Mouse (Mus musculus) embryo, embryonic 11 days (tissue): Measurements from ENCODE around the gene Dlgap1.
"Not testable (repeated sequence)": the region's sequence is repeated elsewhere in the genome, so short reads cannot be mapped to it uniquely, and the experiment has no call there.

Experiments
- DNase-seq: peaks from one replicate; pipeline ENCODE4 v3.0.0-alpha.2; 2015

The Dlgap1 gene

DNA sequence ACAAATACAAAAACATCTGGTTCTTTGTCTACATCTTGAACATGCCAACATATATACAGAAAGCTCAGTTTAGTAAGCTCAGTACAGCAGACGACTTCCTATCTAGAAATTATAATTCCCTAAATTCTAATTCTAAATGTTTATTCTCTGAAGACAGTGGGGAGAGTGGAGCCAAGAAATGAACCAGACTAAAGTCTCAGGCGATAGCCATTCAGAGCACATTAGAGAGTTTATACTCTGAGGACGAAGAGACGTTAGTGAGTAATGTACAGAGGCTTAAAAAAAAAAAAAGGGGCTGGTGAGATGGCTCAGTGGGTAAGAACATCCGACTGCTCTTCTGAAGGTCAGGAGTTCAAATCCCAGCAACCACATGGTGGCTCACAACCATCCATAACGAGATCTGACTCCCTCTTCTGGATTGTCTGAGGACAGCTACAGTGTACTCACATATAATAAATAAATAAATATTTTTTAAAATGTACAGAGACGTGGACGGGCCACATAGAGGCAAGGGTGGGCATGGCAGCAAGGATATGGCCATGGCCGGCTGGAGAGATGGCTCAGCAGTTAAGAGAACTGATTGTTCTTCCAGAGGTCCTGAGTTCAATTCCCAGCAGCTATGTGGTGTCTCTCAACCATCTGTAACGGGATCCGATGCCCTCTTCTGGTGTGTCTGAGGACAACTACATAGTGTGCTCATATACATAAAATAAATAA, 858.7 kb downstream of the Dlgap1 start:
- DNase-seq, result not testable (repeated sequence)

DNA sequence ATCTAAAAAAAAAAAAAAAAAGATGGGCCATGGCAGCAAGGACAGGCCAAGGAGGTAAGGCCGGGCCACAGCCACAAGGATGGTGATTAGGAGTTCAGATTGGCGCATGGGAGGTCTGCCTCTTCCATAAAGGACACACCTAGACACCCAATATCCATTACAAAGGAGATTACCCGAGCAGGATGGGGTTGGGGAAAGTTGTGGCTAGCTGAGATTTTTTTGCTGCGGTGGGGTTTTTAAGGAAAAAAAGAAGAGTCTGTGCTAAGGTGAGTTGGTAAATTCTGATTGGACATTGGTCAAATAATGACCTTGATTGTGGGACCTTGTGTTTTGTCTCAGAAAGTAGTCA, 859.3 kb downstream of the Dlgap1 start:
- no peak for DNase-seq

DNA sequence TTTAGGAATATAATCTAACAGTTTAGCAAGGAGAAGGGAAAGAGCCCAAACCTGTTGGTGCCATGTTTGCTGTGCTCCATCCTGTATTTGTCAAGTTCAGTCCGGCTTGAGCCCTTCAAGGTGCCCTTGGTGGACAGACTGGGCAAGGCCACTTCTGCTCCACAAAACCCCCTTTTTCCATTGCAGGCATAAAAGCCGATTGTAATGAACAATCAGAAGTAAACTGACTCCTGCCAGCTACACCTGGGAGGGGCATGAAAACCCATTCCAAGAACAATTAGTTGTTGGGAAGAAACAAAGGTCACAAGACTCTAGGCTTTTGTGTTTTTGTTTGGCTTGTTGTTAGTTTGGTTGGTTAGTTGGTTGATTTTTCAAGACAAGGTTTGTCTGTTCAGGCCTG, 859.7 kb downstream of the Dlgap1 start:
- DNase-seq, result no peak

DNA sequence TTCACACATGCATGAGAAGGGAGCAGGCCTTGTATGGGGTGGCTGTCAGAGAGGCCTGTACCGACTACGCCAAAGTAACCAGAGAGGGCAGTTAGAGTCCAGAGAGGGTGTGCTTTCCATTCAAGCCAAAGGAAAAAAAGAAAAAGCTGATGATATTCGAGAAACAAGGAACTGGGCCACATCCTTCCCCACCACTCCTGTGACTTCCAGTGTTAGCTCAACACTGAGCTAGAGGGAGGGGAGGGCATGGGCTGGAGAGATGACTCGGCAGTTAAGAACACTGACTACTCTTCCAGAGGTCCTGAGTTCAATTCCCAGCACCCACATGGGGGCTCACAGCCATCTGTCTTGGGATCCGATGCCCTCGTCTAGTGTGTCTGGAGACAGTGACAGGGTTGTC, 860.3 kb downstream of the Dlgap1 start:
- DNase-seq, result no peak

DNA sequence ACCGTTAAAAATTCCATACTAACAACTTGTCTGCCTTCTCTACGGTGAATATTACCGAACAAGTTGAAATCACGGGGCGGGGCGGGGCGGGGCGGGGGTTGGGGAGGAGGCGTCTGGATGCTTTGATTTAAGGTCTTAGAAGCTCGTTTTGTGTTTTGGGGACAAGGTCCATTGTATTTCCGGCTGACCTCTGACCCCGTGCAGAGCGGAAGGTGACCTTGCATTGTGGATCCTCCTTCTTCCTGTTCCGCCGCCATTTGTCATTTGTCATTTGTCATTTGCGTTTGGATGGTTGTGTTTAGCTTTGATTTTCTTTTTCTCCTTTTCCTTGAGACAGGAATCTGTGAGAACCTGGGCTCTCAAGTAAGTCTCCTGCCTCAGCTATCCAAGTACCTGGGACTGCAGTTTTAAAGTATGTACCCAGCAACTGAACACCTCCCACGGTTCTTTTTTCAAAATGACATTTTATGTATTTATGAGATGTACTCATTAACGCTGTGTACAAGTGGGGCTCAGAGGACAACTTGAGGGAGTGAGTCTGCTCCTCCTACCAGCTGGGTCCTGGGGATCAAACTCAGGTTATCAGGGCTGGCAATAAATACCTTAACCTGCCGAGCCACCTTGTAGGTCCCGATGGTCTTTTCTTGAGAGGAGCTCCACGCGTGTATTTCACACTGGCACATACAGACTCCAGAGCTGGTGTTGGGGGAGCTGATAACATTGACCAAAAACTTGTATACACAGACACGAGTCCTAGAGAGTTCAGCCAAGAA, 861.3 kb downstream of the Dlgap1 start:
- DNase-seq, result no peak

DNA sequence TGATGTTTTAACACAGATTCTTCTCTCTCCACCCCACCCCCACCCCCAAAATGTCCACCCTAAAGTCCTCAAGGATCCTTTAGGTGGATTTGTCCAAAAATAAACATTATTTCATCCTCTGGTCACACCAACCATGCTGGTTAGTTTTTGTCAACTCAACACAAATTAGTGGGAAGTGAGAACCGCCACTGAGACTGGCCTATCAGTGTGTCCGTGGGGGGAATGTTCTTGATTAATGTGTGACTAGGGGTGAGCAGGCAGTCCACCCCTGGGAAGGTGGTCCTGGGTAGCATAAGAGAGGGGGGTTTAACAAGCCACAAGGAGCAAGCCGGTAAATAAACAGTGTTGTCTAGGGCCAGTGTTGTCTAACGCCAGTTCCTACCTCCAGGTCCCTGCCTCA, 862.7 kb downstream of the Dlgap1 start:
- no peak for DNase-seq

DNA sequence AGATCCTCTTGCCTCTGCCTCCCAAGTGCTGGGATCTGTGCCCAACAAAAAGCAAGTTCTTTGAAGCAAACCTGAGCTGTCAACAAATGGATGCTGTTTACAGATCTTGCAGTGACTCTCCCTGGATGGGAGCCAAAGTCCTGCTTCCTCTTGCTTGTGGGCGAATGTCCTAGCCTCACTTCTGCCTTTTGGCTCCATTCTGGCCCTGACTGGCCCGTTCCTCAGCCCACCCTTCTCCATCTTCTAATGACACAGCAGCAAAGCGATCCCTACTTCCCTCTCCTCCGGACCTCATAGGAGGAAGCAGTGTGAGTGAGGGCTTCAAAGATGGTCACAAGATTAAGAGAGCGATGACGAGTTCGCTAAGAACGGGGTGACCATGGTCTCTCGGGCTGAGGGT, 863.7 kb downstream of the Dlgap1 start:
- no peak for DNase-seq

DNA sequence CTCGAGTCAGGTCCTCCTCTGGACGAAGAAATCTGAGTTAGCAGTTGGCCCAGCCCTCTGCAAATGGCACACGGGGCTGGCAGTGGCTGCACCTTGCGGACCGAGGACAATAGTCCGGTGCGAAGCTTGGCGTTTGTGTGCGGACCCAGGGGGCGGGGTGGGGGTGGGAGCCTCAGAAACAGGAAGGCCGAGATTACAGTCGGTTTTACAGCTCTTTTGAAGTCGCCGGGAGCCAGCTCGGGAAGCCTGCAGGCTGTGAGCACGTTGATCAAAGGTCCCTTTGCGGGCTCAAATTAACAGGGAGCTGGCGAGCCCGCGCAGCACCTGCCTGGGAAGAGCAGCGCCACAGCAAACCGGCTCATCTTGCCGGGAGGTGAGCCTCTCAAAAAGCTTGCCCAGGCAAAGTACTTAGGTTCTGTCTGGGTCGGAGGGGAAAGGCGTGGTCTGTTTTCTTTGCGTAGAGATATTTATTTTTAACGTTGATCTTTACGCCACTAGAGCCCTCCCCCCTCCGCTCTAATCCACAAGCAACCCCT, 865.6 kb downstream of the Dlgap1 start:
- DNase-seq, result peak; percentile 62

DNA sequence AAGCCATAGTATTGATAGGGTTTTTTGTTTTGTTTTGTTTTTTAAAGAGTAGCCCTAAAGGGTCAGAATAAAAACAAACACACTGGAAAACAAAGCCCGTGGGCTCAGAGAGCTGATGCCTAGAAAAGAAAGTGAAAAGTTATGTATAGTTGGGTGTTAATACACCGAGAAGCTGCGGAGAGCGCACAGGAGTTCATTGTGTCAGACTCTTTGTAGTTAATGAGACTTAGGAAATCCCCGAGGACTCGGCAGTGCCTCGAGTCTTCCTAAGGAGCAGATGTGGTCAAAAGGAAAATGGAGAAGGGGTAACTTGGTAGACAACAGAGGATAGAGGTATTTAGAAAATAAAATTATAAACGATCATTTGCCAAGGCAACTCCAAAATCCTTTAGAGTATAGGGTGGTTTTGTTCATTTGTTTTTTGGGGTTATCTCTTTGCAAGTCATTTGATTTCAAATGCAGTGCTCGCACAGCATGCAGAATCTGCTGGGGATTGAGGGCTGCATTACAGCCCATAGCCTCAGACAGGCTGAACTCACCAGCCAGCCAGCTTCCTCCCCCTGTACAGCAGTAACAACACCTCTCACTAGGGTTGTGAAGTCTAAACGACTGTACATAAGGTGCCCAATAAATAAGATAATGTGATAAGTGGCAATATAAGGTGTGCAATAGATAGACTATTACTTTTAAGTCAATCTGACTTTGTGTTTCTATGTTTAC, 866.4 kb downstream of the Dlgap1 start:
- DNase-seq, result peak; percentile 55

DNA sequence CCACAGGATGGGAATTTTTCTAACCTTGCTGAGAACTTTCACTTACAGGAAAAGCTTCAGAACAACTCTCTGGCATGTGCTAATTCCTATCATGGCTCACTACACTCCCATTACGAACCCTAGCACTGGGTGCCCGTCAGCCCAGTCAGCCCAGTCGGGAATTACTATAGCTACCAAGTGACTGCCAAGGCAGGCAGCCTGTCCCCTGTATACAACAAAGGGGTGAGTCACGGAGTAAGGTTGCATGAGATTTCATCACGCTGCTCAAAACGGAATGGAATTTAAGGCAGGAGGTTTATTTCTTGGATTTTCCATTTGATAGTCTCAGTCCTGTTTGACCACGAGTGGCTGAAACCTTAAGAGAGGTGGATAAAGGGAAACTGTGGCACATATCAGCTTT, 867.9 kb downstream of the Dlgap1 start:
- no peak for DNase-seq

DNA sequence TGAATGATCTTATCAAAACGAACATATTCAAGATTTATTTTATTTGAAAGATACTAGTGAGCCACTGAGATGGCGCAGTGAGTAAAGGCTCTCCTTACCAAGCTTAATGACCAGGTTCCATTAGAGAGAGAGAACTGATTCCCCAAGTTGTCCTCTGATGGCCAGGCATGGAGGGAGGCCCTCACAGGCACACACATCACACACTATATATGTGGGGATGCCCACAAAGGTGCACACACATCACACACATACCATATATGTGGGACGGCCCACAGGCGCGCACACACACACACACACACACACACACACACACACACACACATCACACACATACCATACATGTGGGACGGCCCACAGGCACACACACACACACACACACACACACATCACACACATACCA, 868.6 kb downstream of the Dlgap1 start:
- not testable (repeated sequence) for DNase-seq

DNA sequence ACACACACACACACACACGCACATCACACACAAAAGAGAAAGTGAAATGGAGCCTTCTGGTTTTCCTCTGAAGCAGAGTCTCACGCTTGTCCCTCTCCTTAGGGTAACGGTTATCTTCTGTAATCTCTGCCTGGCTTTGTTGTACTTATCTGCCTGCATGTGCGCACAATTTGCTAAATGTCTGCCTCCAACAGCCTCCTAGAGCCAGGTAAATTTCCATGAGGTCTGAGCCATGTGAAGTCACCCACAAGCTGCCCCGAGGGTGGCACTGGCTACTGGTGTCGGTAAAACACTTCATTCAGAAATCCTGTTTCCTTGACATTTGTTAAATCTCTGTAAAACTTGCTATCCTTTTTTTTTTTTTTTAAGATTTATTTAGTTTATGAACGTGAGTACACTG, 869.2 kb downstream of the Dlgap1 start:
- DNase-seq, result no peak

DNA sequence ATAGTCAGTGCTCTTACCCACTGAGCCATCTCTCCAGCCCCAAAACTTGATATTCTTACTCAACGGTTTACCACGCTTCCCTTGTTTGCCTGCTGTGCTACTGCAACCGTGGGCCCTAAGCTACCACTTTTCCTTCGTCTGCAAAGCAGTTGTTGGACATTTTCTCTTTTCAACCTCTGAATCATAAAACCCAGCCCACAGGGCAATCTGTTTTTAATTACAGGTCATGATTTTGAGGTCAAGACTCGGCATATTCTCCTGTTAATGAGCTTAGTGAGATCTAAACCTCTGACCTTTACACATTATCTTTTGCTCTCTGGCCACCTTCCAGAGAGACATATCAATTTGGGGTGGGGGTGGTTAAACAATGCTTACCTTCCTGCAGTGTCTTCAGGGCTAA, 869.7 kb downstream of the Dlgap1 start:
- DNase-seq, result no peak

DNA sequence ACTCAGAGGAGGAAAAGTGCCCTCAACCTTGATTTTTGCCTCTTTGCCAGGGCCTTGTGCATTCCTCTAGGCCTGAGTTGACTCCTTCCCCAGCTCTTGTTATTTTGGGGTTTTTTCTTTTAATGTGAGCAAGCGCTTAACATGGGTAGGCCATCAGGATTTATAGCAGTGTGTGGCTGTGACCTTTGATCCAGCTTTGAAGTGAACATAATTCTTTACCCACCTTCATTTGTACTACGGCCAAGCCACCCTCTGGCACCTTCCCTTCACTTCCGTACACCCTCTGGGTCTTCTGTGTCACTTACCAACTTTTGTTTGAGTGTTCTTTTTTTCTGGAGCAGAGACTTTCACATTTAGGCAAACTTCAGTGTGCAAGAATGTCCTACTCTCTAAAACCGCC, 874.4 kb downstream of the Dlgap1 start:
- DNase-seq, result no peak

DNA sequence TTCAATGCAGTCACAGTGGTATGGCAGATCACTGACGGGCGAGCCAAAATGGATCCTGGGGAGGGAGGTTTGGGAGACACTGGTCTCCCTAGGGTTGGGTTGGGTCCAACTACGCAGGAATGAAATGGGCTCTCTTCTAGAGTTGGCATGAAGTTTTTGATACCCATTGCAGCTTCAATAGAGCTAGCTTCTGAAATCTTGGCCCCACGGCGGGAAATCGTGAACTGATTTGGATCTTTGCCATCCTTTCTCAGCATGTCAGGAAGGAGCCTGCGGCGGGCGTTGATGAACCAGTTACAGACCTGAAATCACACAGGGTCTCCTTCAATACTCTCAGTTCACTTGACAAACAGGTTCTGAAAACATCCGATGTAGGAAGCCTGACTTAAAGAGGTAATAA, 876.1 kb downstream of the Dlgap1 start:
- DNase-seq, result no peak

DNA sequence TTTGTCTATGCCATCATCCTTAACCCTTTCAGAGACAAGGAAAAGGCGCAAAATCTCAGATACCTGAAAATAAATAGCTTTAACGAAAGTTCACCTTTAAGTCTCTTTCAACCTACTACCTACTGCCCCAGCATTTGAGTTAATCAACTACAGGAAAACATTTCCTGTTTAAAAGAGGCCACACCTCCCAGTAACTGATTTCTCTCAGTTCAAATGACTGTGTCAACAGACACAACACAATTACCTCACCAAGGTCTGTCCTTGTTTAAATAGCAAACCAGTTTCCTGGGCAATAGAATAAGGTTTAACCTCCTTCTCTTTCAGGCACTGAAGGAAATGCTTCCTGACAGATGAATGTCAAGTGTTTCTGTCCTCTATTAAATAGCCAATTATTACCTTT, 876.7 kb downstream of the Dlgap1 start:
- DNase-seq, result no peak

DNA sequence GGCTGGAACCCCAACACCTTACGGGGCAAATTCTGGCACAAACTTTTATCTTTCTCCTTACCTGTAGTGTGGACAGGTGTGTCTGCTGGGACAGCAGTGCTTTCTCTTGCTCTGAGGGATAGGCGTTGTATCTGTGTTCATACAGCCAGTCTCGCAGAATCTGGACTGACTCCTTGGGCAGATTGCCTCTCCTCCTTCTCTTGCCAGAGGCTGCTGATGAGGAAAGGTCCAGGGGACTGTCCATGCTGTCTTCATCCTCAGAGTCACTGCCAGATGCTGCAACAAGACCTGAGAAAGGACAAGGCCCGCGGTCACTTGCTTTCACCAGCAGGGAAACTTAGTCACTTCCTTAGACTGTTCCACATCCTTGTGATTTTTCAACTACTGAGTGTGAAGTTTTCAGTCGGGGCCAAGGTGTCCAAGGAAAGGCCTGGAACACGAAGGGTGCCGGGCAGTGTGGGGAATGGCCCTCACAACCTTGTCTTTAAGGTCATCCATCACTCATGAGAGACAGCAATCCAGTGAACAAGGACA, 877.3 kb downstream of the Dlgap1 start:
- DNase-seq, result no peak

DNA sequence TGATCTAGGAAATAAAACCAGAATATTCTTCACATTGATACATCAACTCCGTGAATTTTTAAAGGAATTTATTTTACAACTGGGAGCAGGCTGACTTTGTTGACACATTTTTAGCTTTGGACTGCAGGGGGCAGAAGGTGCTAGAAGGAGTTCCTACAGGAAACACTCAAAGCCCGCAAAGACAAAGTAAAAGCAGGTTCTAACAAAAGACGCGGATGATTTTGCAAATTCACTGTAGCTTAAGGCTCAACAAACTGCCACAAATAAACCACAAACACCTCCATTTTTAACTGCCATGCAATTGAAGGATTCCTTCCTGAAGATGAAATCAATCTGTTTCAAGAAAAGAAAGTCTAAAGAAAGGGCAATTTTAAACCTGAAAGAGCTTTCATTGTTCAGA, 878.2 kb downstream of the Dlgap1 start:
- peak; percentile 82 for DNase-seq

DNA sequence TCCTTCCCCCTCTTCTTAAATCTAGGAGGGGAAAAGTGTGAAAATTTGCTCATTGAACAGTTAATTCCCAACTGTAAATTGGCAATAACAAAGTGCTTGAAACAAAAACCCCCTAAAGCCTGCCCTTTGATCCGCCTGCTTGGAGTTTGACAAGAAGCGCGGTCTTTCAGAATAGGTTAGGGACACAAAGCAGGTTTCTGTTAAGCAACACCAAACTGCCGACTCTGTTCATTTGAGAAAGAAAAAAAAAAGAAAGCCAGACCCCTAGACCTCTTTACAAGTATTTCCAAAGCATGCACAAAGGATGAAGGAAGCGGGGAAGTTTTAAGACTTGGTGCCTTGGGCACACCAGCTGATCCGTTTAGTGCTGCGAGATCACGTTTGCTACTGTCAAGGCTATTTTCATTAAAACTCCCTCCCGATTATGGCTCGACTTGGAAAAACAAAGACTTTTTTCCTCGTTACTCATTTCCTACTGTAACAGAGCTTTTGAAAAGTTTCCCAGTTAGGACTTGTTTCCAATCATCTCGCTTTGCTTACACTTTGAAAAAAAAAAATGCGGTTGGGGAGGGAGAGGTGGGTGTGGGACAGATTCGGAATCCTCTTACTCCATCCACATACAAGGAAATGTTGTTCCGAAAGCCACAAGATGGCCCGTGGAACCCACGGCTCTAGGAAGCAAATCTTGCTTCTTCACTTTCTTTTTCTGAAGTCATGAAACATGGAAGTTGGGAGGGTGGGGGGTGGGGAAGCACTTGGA, 879.1 kb downstream of the Dlgap1 start:
- peak; percentile 69 for DNase-seq

DNA sequence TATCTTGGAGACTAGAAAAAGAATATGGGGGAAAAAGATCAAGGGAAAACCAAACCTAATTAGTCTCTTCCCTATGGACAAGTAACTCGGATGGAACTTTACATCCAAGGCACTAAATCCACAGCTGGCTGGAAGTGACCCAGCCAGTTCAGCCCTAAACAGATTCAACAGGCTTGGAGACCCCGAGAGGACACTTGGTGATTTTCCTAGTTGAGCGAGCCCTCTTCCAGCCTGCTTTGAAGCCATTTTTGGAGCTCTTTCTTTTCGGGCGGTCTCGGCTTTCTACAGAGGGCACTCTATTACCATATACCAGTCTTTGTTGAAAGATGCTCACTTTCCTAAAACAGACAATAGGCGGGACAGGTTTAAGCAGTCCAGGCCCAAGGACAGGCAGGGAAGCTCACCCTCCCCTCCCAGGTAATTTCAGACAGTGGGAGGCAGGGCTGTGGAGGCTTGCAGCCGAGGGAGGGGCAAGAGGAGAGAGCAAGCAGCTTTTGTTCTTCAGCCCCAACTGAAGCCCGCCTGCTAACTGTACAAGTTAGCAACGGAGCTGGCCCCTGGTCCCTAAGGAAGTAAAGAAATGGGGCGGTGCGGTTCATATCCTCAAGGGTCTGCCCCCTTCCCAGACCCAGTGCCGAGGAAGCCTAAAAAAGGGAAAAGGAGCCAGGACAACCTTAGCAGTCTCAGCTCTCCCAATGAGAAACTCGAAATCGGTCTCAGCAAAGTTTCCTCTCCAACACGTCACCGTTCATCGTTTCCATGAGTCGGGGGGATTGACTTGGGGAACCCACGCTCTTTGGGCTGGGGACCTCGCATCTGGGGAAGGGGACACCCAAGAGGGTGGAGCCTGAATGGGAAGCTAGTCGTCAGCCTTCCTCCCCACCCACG, 879.9 kb downstream of the Dlgap1 start:
- peak; percentile 80 for DNase-seq

DNA sequence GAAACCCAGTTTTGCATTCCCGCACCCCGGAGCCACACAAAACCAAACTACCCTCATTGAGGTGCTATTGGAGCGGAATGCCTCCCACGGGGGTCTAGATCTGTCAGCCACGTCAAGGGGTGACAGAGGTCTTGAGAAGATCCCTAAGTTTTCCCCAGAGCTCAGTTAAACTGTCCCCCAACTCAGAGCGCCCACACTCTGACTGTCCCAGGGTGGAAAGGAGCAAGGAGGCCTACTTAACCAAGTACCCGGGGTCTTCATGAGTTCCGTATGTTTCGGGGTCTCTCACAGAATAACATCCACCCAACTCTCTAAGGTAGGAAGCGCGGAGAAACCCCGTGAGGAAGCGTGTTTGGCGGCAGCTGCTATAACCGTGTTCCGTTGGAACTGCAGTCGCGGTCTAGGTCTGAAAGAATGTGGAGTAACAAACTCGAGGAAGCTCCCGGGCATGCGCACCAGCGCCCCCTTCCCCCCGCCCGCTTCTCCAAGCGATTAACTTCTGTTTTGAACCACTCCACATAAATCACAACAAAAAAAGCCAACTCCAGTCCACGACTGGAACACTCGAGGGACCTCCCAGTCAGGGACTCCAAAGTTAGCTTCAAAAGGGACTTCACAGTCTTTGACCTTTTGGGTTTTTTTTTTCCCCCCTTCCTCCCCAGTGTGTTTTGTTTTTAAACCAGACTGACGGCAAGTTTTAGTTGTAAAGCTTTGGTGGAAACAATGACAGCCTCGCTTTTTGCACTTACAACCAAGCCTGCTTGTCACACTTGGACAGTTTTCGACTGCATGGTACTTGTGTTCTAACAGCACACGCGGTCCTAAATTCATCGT, 880.7 kb downstream of the Dlgap1 start:
- peak; percentile 93 for DNase-seq
